Mouse (Mus musculus) yolk sac, embryonic 10.5 days (tissue): ENCODE measurements around the gene Sccpdh.
A peak's percentile ranks its signal among the peaks of the same experiment; 100 is the strongest.
"Not testable (repeated sequence)": the region's sequence is repeated elsewhere in the genome, so short reads cannot be mapped to it uniquely, and the experiment has no call there.

ENCODE experiments used
- DNase-seq: peaks from one replicate; pipeline ENCODE4 v3.0.0-alpha.2; 2017; ENCODE audit warnings: low spot score

Gene Sccpdh

GRCm38 (mm10) chr1:179668836-179669537, 977 bp downstream of the Sccpdh start:
- peak; percentile 31 for DNase-seq

GRCm38 (mm10) chr1:179674355-179674754, 6.3 kb downstream of the Sccpdh start:
- DNase-seq, result no peak

DNA sequence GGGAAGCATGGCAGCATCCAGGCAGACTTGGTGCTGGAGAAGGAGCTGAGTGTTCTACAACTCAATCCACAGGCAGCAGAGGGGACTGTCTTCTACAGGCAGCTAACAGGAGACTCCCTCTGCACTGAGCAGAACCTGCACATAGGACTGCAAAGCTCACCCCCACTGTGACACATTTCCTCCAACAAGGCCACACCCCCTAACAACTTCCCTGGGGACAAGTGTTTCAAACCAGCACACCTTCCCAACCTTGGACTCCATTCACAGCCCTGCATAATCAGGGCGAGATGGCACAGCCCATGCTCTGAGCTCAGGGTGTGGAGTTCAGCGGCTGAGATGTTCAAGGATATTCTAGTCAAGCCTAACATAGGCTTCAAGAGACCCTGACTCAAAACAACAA, 9.0 kb downstream of the Sccpdh start:
- no peak for DNase-seq

GRCm38 (mm10) chr1:179679326-179679725, 11.3 kb downstream of the Sccpdh start:
- DNase-seq, result no peak

DNA sequence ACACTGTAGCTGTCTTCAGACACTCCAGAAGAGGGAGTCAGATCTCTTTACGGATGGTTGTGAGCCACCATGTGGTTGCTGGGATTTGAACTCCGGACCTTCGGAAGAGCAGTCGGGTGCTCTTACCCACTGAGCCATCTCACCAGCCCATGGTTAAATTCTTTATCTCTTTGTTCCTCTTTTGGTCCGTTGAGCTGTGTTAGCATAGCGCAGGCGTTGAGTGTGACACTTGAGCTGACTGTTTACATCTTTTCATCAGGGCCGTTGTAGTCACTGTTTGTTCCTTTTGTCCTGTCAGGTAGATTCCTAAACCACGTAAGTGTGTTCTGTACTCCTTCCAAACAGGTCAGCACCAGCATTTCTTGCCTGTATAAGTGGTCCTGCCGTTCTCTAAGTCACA, 14.7 kb downstream of the Sccpdh start:
- not testable (repeated sequence) for DNase-seq

GRCm38 (mm10) chr1:179686348-179686747, 18.3 kb downstream of the Sccpdh start:
- DNase-seq, result no peak

DNA sequence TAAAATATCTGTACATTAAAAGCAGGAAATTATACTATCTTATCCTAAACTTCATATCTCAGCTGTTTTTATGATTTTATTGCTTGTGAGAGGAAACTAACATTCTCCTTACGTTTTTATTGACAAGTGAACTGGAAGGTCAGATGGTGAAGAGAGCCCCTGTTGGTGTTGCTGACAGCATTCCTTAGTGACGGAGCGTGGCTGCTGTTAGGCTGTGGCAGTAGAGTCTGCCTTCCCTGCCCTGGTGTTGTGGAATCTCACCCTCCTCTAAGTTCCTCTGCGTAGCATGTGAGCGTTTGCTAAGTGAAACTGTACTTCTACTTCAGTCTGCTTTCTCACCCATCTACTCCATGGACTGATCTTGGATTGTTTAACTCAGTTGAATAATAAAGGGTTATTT, 18.8 kb downstream of the Sccpdh start:
- DNase-seq, result no peak

GRCm38 (mm10) chr1:179687305-179687704, 19.3 kb downstream of the Sccpdh start:
- no peak for DNase-seq

DNA sequence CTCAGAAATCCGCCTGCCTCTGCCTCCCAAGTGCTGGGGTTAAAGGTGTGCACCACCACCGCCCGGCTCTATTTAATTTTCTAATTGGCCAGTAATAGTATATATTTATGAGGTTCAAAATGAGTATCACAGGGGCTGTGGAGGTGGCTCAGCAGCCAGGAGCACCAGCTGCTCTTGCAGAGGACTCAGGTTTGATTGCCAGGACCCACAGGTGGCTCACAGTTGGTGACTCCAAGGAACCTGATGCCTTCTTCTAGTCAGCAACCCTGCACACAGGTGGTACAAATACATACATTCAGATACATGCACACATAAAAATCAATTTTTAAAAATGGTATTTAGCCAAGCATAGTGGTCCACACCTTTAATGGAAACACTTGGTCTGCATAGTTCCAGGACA, 20.0 kb downstream of the Sccpdh start:
- DNase-seq, result no peak

DNA sequence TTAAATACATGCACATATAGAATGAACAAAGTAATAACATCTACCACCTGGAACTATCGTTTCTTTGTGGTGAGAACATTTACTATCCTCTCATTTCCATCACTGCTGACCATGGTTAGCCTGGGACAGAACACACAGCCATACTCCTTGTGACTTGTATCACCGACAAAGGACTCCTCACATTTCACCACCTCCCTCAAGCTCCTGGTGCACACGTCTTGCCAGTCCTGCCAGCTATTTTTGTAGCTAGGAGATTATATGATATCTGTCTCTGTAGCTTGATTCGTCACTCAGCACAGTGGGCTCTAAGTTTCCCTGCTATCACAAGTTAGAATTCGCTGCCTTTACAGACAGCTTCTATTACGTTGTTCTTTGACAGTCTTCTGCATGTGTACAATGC, 20.4 kb downstream of the Sccpdh start:
- DNase-seq, result no peak

DNA sequence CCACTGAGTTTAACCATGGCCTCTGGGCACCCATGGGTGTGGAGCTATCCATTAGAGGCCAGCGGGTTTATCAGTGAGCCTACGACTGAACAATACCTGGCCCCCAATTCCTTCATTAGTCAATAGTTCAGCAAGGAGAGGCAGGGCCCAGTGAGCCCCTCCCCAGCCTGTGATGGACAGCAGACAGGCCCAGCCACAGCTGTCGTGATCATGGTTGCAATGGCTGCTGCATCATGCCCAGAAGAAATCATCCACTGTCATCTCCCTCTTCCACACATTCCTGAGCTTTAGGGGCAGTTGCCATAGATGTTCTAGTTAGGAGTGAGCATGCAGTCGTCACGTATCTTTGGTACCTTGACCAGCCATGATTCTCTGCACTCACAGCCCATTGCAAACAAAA, 20.9 kb downstream of the Sccpdh start:
- DNase-seq, result no peak

- no peak for DNase-seq
Measured at GRCm38 (mm10) chr1:179689479-179689878, 21.5 kb downstream of the Sccpdh start.

DNA sequence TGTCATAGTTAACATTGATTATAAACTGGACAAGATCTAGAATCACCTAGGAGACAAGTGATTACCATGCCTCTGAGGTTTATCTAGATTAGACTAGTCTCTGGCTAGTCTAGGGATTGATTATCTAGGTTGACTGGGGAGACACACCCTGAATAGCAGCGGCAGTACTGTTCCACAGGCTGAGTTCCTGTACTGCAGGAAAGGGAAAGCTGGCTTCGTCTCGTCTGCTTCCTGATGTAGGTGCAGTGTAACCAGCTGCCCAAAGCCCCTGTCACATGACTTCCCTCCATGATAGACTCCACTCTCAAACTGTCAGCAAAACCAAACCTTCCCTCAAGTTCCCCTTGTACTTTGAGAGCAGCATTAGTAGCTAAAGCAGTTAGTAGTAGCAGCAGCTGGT, 36.1 kb downstream of the Sccpdh start:
- no peak for DNase-seq

GRCm38 (mm10) chr1:179705154-179705553, 37.1 kb downstream of the Sccpdh start:
- no peak for DNase-seq

GRCm38 (mm10) chr1:179709390-179709789, 41.4 kb downstream of the Sccpdh start:
- no peak for DNase-seq

GRCm38 (mm10) chr1:179710739-179711138, 42.7 kb downstream of the Sccpdh start:
- DNase-seq, result no peak

DNA sequence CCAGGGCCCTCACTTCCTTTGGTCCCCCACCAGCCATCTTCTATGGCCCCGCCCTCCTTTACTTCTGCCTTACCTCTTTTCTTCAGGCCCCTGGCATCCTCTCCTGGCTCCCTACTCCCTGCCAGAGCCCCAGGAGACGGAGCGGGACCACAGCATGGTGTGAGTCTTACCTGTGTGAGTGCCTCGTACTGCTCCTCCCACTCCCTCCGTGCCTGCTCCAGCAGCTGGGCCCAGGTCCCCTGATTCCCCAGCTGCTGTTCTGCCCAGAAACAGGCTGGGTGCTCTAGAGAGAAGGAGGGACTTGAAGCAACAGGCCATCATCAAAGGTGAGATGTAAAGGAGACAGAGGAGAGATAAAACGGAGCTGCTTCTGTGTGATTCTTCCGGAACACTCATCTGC, 44.6 kb downstream of the Sccpdh start:
- no peak for DNase-seq

- DNase-seq, result no peak
Measured at GRCm38 (mm10) chr1:179713367-179713766, 45.4 kb downstream of the Sccpdh start.

- not testable (repeated sequence) for DNase-seq
Measured at GRCm38 (mm10) chr1:179715289-179715688, 47.3 kb downstream of the Sccpdh start.

- no peak for DNase-seq
Measured at GRCm38 (mm10) chr1:179715786-179716185, 47.8 kb downstream of the Sccpdh start.

DNA sequence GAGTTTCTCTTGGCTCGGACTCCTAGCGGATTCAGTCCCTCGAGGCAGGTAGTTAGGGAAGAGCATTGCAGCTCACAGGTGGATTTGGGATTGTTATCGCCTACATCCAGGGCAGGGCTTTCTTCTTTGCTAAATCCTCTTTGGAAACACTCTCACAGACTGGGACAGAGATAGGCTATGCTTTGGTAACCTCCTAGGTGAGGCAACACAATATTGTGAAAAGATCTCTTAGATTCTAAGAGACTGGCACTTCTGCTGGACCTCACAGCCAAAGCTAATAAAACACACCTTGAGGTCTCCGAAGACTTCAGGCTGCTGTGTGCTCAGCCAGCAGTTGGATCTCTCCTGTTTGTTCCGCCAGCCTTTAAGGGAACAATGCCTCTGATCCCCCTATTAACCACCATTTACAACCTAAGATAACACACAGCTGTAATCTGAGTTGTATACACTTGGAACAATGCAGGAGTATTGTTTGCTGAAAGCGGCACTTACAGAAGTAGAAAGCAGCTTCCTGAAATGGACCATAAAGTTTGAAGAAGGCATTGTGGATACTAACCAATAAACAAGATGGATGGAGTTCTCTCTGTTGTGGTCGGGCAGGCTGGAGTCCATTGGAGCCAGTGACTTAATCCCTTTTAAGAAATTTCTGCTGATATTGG, 54.9 kb downstream of the Sccpdh start:
- no peak for DNase-seq

- DNase-seq, result no peak
Measured at GRCm38 (mm10) chr1:179728661-179729060, 60.7 kb downstream of the Sccpdh start.

DNA sequence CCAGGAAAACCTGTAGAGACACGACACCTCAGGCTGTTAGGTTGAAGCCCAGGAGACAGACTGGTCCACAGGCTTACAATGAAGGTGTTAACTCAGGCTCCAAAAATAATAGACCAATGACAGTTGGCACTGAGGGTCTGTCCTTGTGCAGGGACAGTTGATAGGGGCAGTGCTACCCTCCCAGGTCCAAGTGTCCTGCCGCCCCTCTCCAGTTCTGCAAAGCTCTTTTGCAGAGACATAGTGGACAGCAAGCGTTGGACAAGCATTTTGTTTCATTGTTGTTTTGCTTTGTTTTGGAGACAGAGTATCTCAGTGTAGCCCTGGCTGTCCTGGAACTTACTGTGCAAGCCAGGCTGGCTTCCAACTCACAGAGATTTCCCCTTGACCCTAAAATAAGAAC, 63.4 kb downstream of the Sccpdh start:
- DNase-seq, result no peak
